Mouse (Mus musculus): ENCODE data around the gene Esrrg.

DNA sequence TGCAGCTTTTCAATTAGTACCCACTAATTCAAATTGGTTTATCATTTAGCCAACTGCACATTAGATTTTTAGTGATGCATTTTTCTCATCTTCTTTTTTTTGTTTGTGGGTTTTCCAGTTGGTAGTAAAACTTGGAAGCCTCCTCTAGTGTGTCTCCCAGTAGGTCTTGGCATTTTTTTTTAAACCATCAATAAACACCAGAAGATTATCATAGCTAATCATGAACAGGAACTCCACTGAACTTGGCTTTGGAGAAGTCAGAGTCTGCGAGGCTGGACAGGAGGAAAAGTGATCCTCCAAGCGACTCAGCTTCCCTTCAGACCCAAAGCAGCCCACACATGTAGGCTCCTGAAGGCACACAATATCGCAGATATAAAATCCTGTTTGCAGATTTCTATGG lies 155.2 kb downstream of the Esrrg start:
- TF ChIP-seq CTCF (IDR thresholded peaks at IDR 0.05; ENCODE audit: extremely low read depth, insufficient read depth, low read length) (no peak), POLR2A (IDR thresholded peaks at IDR 0.05; ENCODE audit: extremely low read depth, insufficient read depth, low read length) (no peak)
